In the genomic region with DNA sequence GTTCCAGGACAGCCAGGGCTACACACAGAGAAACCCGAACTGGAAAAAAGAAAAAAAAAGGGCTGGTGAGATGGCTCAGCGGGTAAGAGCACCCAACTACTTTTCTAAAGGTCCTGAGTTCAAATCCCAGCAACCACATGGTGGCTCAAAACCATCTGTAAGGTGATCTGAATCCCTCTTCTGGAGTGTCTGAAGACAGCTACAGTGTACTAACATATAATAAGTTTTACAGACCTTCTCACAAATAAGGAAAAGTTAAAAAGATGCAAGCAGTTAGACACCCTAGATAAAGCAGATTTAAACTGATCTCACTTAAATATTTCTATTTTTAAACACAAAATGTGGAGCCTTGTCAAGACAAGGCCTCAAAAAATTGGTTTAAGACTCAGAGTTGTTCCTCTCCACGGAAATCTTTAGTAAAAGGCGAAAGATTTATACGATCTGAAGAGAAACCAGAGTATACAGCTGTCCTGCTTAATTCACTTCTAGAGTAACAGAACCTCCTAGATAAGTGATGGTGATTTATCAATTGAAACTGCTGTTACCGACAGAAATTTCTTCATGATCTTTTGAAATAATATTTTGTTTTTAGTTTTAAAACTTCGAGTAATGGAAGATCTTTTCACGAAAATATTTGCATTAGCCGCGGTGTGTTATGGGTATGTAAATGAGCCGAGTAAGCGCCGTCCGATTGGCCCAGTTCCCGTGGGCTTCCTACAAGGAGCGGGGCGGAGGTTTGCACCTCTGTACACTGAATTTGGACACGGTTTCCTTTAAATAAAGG, we compare ENCODE assay signal across 8 mouse cellular contexts. TPM values are rescaled to one million over a fixed set of nuclear protein-coding genes. Genes with fewer than 3 reads are reported as not detected.
DNase-seq lines count a peak whose midpoint lies in the region; ATAC-seq and TF ChIP-seq lines count a peak whose summit lies in the region.

No protein-coding gene starts in this region.

- peaks cover 1% of the 10 kb centered on the region for H3K4me1 ChIP-seq in bone marrow, adult 2 months (ENCODE audit: control insufficient read depth, insufficient read depth, low read length)
- no peaks in the 10 kb centered on the region for H3K4me1 ChIP-seq in embryonic facial prominence, embryonic 14.5 days (ENCODE audit: control insufficient read depth, insufficient read depth, low read length)
- 0 out of 2 replicates have a peak, but pooled peaks cover 4% of the 10 kb centered on the region for H3K4me1 ChIP-seq in limb, embryonic 13.5 days
- H3K4me1 ChIP-seq in midbrain, embryonic 15.5 days, result peaks cover 3% of the 10 kb centered on the region; the same call in 1 of the 2 replicates
- H3K4me1 ChIP-seq in spleen, adult 2 months (ENCODE audit: control insufficient read depth, insufficient read depth, insufficient read length), result peaks cover 5% of the 10 kb centered on the region; the same call in 1 of the 2 replicates

- H3K4me2 ChIP-seq in embryonic facial prominence, embryonic 14.5 days (ENCODE audit: low read depth, low read length), result peak overlapping the region; percentile 69
- H3K4me2 ChIP-seq in limb, embryonic 13.5 days (replicated peaks), result peak overlapping the region; percentile 57
- peak overlapping the region; percentile 48 for H3K4me2 ChIP-seq in midbrain, embryonic 15.5 days

- peak overlapping the region; percentile 54; the same call in 1 of the 2 replicates for H3K27ac ChIP-seq in bone marrow, adult 2 months (ENCODE audit: control insufficient read depth, insufficient read depth, low read depth, low read length, poor library complexity)
- H3K27ac ChIP-seq in embryonic facial prominence, embryonic 14.5 days (replicated peaks; ENCODE audit: low read depth, low read length), result peak overlapping the region; percentile 82
- peak overlapping the region; percentile 39; the same call in 1 of the 2 replicates for H3K27ac ChIP-seq in limb, embryonic 13.5 days
- H3K27ac ChIP-seq in midbrain, embryonic 15.5 days, result peak overlapping the region; percentile 83
- peak overlapping the region; percentile 93 for H3K27ac ChIP-seq in spleen, adult 2 months (ENCODE audit: insufficient read depth, low read length)

- peak; percentile 91 for ATAC-seq in embryonic facial prominence, embryonic 14.5 days (ENCODE audit: low read depth)
- ATAC-seq in limb, embryonic 13.5 days (ENCODE audit: low FRiP score, low read depth), result peak; percentile 91
- ATAC-seq in midbrain, embryonic 15.5 days (replicated peaks), result peak; percentile 92

- no peaks in the 10 kb centered on the region for H3K9me3 ChIP-seq in embryonic facial prominence, embryonic 14.5 days (ENCODE audit: control insufficient read depth, low read length)
- H3K9me3 ChIP-seq in limb, embryonic 13.5 days, result no peaks in the 10 kb centered on the region
- no peaks in the 10 kb centered on the region for H3K9me3 ChIP-seq in midbrain, embryonic 15.5 days

- H3K36me3 ChIP-seq in embryonic facial prominence, embryonic 14.5 days (ENCODE audit: control insufficient read depth, insufficient read depth, low read length), result no peaks in the 10 kb centered on the region
- no peaks in the 10 kb centered on the region for H3K36me3 ChIP-seq in limb, embryonic 13.5 days
- no peaks in the 10 kb centered on the region for H3K36me3 ChIP-seq in midbrain, embryonic 15.5 days (replicated peaks)
- no peaks in the 10 kb centered on the region for H3K36me3 ChIP-seq in spleen, adult 2 months (ENCODE audit: control insufficient read depth, insufficient read depth, low read length)

- H3K27me3 ChIP-seq in embryonic facial prominence, embryonic 14.5 days (replicated peaks; ENCODE audit: control insufficient read depth, insufficient read depth, low read length), result no peaks in the 10 kb centered on the region
- H3K27me3 ChIP-seq in limb, embryonic 13.5 days, result no peaks in the 10 kb centered on the region
- no peaks in the 10 kb centered on the region for H3K27me3 ChIP-seq in midbrain, embryonic 15.5 days (replicated peaks)
- no peaks in the 10 kb centered on the region for H3K27me3 ChIP-seq in spleen, adult 2 months (ENCODE audit: control insufficient read depth, insufficient read depth, low read length)

- under 1% methylated on average over 18 of the region's 18 CpGs for WGBS in bone marrow, adult 2 months
- WGBS in embryonic facial prominence, embryonic 14.5 days, result under 1% methylated on average over 18 of the region's 18 CpGs
- WGBS in limb, embryonic 13.5 days, result under 1% methylated on average over 18 of the region's 18 CpGs
- under 1% methylated on average over 18 of the region's 18 CpGs for WGBS in midbrain, embryonic 15.5 days
- WGBS in spleen, adult 2 months, result 2% methylated on average over 18 of the region's 18 CpGs

- TF ChIP-seq POLR2A in bone marrow, adult 2 months (IDR thresholded peaks at IDR 0.05; ENCODE audit: borderline replicate concordance, control insufficient read depth, low read depth, low read length), result no peak
- TF ChIP-seq POLR2A in spleen, adult 2 months (IDR thresholded peaks at IDR 0.05; ENCODE audit: low read depth, low read length), result no peak; the same call in 1 of the 2 replicates

- no peak for TF ChIP-seq CTCF in bone marrow, adult 2 months (IDR thresholded peaks at IDR 0.05; ENCODE audit: control insufficient read depth, insufficient read depth, low read length)
- TF ChIP-seq CTCF in spleen, adult 2 months (IDR thresholded peaks at IDR 0.05; ENCODE audit: extremely low read depth, insufficient read depth, insufficient read length, insufficient replicate concordance), result no peak

- DNase-seq in 416B (ENCODE audit: low read depth), result peak; percentile 98
- peak; percentile 96 for DNase-seq in embryonic facial prominence, embryonic 14.5 days (ENCODE audit: low spot score)
- DNase-seq in heart, adult 8-10 months (ENCODE audit: low spot score), result peak; percentile 92
- peak; percentile 87 for DNase-seq in kidney, adult 8-10 months
- DNase-seq in spleen, adult 2 months (ENCODE audit: low read depth in 1 of 2, low spot score in 2 of 2), result peak; percentile 71 to 86

- peak overlapping the region; percentile 70 for H3K4me3 ChIP-seq in bone marrow, adult 2 months (replicated peaks; ENCODE audit: control insufficient read depth, low read depth, low read length)
- H3K4me3 ChIP-seq in embryonic facial prominence, embryonic 14.5 days (ENCODE audit: low read depth, low read length), result peak overlapping the region; percentile 43
- H3K4me3 ChIP-seq in limb, embryonic 13.5 days, result peak overlapping the region; percentile 37
- H3K4me3 ChIP-seq in midbrain, embryonic 15.5 days, result peak overlapping the region; percentile 38
- peak overlapping the region; percentile 72 for H3K4me3 ChIP-seq in spleen, adult 2 months (ENCODE audit: extremely low read depth, insufficient read depth, insufficient read length)

- peak overlapping the region; percentile 62 for H3K9ac ChIP-seq in embryonic facial prominence, embryonic 14.5 days (ENCODE audit: low read depth, low read length)
- peak overlapping the region; percentile 51 for H3K9ac ChIP-seq in limb, embryonic 13.5 days
- H3K9ac ChIP-seq in midbrain, embryonic 15.5 days, result peak overlapping the region; percentile 44

RNA-seq across cellular contexts. Expression of gene Parp16, which starts 6.4 kb away (rescaled TPM):
- polyA plus RNA-seq in bone marrow, adult 2 months (2011; ENCODE audit: insufficient read depth, insufficient read length, low replicate concordance, missing spikeins), result 4.3 and 7.0 TPM in 2 replicates
- 6.9 and 7.2 TPM in 2 replicates for polyA plus RNA-seq in embryonic facial prominence, embryonic 14.5 days (2014; fragmentation: Nextera tagmentation; extraction: Ambion mirVana)
- total RNA-seq in heart, adult 8-10 months (2022), result 1 to 10 TPM; 3.4 to 4.5 (median 3.7) TPM
- 7.0 and 7.1 TPM in 2 replicates for polyA plus RNA-seq in limb, embryonic 13.5 days (2015; fragmentation: Nextera tagmentation; extraction: Ambion mirVana)
- 6.8 and 7.6 TPM in 2 replicates for polyA plus RNA-seq in midbrain, embryonic 15.5 days (2015; fragmentation: Nextera tagmentation; extraction: Ambion mirVana)
- 7.4 and 9.1 TPM in 2 replicates for polyA plus RNA-seq in spleen, adult 2 months (2012; rRNA removed)

Comparison
In these comparisons a context has a peak if more than half of its experiments do, and no peak if none do; other contexts are left out.
1. Peak in every context shown above with its lines: DNase-seq, ATAC-seq, H3K4me3 ChIP-seq and H3K27ac ChIP-seq.
2. H3K27ac ChIP-seq: peak in every context shown above with its lines; median percentile 93 in spleen, adult 2 months; 83 in midbrain, embryonic 15.5 days; 82 in embryonic facial prominence, embryonic 14.5 days; 54 in bone marrow, adult 2 months; 39 in limb, embryonic 13.5 days.